Mouse (Mus musculus): ENCODE measurements around the gene Ina. TPM values are rescaled to one million over a fixed set of nuclear protein-coding genes. Genes with fewer than 3 reads are reported as not detected.
A peak's percentile ranks its signal among the peaks of the same experiment; 100 is the strongest.

Ina gene
- total RNA-seq, 2 experiments from 2014 or later, result 197 to 202 TPM

DNA sequence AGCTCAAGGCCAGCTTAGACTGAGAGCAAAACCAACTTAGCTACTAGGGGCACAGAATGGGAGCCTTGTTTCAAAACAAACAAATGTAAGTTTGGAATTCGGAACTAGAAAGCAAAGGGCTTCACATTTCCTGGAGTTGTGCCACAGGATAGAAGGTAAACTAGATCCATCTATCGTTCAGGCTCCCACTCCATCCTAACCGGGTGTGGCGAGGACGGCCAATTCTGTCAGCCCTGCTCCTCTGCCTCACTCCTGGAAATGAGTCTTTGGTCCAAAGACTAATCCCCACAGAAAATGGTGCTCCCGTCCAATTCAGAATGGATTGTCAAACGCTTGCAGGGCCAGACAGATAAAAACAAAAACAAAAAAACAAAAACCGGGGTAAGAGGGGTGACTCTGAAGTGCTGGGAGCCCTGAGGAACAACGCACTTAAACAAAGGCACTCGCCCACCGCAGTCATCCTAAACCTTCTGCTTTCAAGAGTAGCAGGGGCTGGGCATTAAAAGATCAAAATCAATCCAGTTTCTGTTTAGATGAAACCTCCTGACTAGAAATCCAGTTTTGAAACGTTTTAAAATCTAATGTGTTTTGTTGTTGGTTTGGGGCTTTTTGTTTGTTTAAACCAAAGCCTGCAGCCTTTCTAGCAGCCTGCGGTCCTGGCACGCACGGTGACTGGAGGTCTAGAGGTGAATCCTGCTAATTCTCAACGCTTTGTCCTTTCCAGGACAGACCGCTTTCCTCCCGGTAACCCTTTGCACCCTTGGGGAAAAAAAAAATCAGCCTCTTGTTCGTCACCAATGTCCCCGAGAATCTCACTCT lies 949 bp upstream of the Ina start:
- DNase-seq (ENCODE audit: low spot score in 2 of 2), result no peak

DNA sequence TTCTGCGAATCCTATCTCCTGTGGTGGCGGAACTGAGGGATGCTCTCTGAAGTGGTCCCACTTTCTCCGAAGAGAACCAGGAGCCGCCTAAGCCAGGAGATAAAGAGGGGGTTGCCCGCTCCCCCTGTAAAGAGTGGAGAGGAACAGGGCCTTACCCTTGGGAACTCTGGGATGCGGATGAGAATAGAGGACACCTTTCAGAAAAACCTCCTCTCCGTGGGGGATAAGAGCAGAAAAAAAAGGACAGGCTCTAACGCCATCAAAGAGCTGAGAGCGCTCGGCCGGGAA lies 395 bp upstream of the Ina start:
- DNase-seq (ENCODE audit: low spot score in 2 of 2), result no peak

DNA sequence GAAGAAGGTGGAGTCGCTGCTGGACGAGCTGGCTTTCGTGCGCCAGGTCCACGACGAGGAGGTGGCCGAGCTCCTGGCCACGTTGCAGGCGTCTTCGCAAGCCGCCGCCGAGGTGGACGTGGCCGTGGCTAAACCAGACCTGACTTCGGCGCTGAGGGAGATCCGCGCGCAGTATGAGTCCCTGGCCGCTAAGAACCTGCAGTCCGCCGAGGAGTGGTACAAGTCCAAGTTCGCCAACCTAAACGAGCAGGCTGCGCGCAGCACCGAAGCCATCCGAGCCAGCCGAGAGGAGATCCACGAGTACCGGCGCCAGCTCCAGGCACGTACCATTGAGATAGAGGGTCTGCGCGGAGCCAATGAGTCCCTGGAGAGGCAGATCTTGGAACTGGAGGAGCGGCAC lies 898 bp downstream of the Ina start:
- no peak for DNase-seq (ENCODE audit: low spot score in 2 of 2)

DNA sequence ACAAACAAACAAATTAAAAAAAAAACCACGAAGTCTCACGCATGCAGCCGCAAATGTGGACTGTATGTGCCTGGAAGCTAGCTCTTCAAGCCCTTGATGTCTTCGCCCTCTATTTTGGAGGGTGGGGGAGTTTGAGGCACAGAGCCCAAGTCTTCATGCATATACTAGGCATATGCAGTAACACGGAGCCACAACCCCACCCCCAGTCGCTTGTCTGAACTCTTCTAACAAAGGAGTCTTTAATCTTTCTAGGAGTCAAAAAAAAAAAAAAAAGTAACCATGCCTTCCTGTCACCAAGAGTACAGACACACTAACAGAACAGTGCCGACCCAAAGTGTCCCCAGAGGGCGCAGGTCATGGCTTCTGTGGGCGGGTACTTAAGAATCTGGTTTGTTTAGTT lies 1.5 kb downstream of the Ina start:
- no peak for DNase-seq (ENCODE audit: low spot score in 2 of 2)

DNA sequence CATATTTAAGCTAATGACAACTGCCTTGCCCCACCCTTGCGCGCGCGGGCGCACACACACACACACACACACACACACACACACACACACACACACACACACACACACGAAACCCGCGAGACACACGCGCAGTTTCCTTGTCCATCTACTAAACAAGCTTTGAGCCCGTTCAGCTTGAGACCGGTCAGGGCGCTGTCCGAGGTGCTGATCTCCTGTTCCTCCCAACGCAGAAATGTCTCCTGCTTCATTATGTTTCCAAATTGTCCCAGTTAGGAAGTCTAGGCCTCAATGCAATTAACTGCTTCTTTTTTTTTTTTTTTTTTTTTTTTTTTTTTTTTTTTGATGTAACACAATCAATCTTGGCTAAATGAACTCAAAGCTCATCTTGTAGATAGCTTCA lies 2.0 kb downstream of the Ina start:
- peak; percentile 69 to 72 for DNase-seq (ENCODE audit: low spot score in 2 of 2)

DNA sequence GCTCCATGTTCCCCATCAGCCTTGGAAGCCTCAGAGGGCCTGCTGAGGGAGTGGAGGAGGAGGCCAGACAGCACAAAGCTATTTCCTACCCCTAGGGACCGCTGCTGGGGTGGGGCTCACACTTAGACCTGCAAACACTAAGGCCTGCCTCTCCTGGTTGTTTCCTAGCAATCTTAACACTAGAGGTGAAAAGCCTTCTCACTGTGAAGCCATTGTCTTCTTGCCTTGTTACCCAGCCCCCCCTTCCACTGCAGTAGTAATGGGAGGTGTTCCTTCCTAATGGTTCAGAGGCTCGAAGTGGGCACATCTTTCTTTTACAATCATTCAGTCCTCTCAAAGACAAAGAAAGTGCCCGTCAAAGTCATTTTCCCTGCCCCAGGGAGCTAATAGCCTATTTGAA lies 3.3 kb downstream of the Ina start:
- no peak for DNase-seq (ENCODE audit: low spot score in 2 of 2)

DNA sequence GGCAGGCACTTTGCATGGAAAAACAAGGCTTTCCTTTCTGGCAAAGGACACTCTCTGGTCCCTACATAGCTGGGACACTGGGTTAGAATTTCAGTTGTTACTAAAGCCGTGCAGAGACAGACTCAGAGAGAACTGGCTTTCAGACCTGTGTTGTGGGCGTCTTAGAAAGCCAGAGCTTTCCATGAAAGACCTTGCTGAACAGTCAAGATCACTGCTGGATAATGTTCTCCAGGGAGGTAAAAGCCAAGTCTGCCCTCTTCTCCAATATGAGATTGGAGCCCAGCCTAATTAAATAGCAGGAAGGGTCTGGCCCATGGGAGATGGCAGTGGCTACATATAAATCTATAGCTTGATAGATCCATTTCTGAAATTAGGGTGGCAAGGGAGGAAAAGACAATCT lies 3.8 kb downstream of the Ina start:
- DNase-seq (ENCODE audit: low spot score in 2 of 2), result no peak

DNA sequence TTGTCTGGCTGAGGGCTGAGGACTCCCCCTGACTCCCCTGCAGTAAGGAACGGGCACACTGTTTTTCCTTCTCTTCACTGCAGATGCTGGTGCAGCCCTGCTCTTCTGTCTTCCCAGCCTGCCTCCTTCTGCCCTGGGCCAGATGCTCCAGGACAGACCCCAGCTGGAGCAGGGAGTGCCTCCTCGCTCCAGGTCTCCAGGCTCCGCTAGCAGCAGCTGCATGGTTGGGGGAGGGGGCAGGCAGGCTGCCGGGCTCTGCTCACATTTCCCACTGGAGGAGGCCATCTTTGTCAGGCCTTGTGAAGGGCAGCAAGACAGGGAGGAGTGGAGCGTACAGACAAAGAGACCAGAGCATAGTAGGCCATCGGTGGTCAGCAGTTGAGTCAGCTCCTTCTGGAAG lies 4.8 kb downstream of the Ina start:
- no peak for DNase-seq (ENCODE audit: low spot score in 2 of 2)

DNA sequence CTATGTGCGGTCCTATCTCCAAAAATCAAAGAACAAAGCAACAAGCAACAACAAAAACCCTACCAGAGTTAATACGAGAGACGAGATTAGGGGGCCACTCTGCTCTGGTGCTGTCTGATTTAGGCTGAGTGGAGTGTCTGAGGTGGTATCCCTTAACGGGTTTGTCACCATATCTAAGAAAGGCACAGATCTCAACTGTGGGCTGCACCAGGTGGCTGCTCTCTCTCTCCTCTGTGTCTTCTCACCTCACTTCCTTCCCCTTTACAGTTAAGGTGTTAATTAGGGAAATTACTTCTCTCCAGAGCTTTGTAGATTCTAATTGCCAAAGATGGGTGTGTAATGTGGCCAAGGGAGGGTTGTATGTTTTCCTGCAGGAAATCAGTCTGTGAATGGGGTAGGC lies 8.2 kb downstream of the Ina start:
- DNase-seq (ENCODE audit: low spot score in 2 of 2), result no peak

DNA sequence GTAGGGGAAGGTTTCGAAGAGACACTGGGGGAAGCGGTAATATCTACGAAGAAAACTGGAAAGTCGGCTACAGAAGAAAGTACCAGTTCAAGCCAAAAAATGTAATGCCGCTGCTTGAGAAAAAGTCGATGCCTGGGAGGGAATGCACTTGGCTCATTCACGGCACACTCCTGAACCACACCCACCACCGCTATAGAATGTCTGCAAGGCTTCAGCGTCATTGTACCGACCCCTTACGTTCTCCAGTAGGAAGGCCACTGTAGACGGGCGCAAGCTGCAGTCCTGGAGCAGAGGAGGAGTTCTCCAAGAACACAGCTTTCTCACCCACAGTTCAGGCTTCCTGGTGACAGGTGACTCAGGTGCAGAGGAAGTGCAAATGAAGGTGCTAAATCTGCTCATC lies 9.0 kb downstream of the Ina start:
- DNase-seq (ENCODE audit: low spot score in 2 of 2), result no peak

DNA sequence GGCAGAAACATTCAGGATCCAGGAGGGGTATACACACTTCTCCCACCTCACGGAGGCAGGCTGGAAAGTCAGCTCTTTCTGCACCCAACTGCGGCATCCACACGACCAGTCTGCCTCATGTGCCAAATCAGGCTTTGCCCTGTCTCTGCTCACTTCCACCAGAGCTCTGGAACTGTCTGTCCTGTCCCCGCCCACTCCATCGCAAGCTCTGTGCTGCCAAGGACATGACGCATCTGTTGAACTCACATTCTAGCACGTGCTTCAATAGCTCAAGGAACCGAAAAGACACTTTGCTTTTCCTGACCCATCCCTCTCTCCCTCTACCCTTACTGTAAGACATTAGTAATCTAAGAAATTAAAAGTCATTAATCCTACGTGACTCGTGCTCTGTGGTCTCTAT lies 10.5 kb downstream of the Ina start:
- no peak for DNase-seq (ENCODE audit: low spot score in 2 of 2)

DNA sequence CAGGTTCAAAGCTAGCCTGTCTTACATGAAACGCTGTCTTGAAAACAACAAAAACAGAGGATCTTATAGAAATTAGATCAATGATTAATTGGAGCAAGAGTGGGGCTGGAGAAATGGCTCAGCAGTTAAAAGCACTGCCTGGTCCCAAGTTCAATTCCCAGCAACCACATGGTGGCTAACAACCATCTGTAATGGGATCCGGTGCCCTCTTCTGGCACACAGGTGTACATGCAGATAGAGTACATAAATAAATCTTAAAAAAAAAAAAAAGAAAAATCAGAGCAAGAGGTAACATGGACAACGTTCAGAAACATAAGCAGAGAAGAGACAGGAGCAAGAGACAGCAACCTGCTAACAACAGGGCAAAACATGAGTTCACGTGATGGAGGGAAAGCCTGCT lies 12.0 kb downstream of the Ina start:
- no peak for DNase-seq (ENCODE audit: low spot score in 2 of 2)

DNA sequence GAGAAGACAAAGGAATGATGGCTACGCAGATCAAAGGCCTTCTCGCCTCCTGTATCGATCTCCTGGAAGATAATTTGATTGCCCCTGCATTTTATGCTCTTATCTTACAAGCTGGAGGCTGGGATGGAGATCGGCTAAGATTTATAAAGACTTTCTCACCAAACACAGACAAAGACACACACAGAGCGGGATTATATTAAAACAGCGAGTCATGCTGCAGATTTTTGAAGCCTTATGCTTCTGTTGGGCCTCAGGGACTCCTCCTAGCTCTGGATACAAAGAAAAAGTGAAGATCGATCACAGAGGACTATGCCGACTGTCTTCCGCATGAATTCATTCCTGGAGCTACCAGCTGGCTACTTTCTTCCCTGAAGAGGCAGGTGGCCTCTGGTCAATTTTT lies 15.3 kb downstream of the Ina start:
- DNase-seq (ENCODE audit: low spot score in 2 of 2), result no peak

DNA sequence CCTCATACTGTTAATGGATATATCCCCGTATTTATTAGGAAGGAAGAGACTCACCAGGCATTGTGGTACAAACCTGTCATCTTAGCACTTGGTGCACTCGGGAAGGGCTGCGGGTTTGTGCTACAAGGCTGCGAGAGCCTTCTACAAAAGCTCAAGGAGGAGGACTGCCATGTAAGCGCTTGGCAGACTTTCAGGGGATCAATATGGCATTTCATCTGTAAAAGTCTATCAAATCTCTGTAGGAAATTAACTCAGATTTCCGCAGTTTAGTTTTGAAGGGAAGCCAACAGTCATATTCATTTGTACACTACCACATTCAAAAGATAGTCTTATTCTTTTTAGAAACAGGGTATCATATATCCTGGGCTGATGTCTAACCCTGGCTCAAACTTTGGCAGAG lies 17.3 kb downstream of the Ina start:
- no peak for DNase-seq (ENCODE audit: low spot score in 2 of 2)

DNA sequence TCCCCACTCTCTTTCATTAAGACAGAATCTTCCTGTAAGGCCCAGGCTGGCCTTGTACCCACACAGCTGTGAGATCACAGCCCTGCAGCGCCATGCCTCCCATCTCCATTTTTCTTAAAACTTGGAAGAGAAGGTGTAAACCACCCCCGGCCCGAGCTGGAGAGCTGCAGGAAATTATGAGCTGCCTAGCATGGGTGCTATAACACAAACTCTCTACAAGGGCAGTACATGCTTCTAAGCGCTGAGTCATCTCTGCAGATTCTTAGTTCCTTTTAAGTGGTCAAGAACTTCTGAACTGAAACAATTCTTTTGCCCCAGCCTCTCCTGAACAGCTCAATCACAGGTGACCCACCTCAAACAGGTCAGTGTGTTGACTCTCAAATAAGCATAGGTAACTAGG lies 20.4 kb downstream of the Ina start:
- DNase-seq (ENCODE audit: low spot score in 2 of 2), result no peak

DNA sequence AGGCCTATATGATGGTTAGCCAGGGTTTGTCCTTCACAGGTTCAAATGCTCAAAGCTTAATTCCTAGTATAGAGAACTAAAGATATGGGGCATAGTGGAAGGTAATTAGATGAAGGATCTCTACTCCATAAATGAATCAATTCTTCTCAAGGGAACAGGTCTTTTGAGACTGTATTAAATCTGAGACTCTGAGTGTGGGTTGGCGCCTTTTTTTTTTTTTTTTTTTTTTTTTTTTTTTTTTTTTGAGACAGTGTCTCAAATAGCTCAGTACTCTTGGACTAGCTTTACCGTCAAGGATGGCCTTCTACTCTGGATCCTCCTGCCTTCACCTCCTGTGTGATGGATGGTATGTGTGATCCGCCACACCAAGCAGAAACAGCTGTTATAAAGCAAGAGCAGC lies 22.1 kb downstream of the Ina start:
- DNase-seq (ENCODE audit: low spot score in 2 of 2), result no peak

DNA sequence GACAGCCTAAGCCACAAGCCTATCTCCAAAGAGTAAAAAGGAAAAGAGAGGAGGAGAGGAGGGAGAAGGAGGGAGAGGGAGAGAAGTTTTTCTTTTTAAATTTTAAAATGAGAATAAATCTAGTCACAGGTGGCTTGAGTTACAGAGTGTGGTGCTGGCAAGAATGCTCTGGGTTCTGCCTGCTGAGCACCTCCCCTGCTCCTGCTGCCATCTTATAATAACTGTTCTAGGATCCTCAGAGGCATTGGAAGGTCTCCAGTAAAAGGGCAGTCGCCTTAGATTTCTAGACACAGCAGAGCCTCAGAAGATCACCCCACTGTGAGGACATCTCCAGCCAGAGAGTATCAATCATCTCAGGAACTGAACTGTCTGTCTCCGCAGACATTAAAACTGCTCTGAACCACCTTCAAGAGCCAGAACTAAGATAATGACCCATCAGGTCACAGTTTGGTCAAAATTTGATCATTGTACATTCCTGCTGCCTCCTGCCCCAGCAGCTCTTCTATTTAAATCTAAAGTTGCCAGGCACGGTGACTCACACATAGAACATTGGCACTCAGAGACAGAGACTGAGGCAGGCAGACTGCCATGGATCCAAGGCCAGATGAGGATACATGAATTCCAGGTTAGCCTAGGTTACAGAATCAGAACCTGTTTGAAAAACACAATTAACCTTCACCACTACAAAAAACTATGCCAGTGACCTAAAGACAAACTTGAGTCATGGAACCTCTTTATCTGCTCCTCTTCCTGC lies 26.4 kb downstream of the Ina start:
- no peak for DNase-seq (ENCODE audit: low spot score in 2 of 2)

DNA sequence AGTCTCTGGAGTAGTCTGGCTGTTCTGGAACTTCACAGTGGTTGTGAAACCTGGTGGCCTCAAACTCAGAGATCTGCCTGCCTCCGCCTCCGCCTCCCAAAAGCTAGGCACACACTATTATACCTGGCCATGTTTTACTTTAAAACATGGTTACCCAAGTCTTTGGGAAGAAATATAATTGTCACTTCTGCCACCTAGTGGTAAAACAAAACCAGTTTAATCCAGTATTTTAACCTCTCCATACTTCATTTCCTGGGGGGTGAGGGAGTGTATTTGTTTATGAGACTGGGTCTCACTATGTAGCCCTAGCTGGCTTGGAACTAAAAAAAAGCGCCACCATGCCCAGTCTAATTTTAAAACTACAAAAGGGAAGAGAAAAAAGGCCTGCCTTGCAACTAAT lies 29.1 kb downstream of the Ina start:
- no peak for DNase-seq (ENCODE audit: low spot score in 2 of 2)

DNA sequence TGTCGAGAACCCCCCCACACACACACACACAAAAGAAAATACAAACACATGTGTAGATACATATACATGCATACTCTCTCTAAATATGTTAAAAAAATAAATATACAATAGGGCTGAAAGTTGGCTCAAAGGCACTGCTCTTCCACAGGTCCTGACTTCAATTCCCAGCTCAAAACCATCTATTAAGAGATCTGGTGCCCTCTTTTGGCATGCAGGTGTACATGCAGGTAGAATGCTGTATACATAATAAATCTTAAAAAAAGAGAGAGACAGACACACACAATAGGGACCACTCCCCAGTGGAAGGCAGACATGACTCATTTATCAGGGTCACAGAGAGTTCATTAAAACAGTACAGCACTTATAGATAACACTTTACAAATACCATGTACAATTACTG lies 31.8 kb downstream of the Ina start:
- DNase-seq (ENCODE audit: low spot score in 2 of 2), result no peak

DNA sequence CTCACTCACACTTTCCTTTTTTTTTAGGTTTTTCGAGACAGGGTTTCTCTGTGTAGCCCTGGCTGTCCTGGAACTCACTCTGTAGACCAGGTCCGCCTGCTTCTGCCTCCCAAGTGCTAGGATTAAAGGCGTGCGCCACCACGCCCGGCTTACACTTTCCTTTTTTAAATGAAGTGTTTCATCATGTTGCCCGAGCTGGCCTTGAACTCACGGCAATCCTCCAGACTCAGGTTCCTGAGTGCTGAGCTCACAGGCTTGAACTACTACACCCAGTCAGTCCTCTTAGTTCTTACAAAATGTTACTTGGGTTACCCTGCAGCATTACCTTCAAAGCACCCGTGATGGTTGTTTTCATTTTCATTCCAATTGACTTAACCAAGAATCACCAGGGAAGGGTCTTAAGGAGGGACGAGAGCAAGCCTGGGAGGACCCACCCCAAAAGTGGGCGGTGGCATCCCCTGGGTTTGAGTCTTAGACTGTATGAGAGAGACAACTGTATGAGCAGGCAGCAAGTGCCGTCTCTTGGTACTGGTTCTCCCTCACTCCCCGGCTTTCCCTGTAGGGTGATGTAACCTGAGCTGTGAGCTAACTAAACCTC lies 32.8 kb downstream of the Ina start:
- DNase-seq (ENCODE audit: low spot score in 2 of 2), result no peak

DNA sequence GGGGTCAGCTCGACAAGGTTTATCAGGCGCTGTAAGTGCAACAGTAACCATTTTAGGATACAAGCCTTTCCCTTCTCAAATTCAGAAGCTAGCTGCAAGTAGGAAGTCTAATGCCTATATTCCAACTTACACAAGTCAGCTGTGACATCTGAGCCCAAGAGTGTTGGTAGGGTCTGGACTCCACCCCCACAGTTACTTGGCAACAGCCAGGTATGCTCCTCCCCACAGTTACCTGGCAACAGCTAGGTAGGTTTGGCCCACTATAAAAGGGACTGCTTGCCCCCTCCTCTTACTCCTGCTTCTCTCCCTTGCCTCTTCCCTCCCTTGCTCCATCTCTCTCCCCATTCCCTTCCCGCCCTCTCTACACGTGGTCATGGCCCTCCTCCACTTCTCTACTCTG lies 34.6 kb downstream of the Ina start:
- no peak for DNase-seq (ENCODE audit: low spot score in 2 of 2)

DNA sequence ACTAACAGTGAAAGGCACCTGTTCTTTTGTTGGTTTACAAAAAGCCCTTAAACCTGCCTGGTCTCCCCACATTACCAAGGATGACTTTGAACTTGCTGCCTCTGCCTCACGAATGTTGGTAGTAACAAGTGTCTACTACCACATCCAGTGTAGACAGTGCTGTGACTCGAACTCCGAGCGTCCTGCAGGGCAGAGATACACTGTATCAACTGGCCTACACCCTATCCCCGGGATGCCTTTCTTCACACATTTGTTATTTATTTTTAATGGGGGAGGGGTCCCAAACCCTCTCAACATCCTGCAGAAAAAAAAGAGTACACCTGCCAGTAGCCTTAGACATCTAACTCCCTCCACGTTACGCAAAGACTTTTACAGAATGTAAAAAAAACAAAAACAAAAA lies 35.3 kb downstream of the Ina start:
- DNase-seq (ENCODE audit: low spot score in 2 of 2), result no peak
